Mouse (Mus musculus): Measurements from ENCODE around the gene Hyou1. TPM values are rescaled to one million over a fixed set of nuclear protein-coding genes. Genes with fewer than 3 reads are reported as not detected.
"Not testable (repeated sequence)": the region's sequence is repeated elsewhere in the genome, so short reads cannot be mapped to it uniquely, and the experiment has no call there.

Gene Hyou1
- total and polyA plus RNA-seq, 2 experiments from 2014 or later, result 17.4 to 95.7 TPM

DNA sequence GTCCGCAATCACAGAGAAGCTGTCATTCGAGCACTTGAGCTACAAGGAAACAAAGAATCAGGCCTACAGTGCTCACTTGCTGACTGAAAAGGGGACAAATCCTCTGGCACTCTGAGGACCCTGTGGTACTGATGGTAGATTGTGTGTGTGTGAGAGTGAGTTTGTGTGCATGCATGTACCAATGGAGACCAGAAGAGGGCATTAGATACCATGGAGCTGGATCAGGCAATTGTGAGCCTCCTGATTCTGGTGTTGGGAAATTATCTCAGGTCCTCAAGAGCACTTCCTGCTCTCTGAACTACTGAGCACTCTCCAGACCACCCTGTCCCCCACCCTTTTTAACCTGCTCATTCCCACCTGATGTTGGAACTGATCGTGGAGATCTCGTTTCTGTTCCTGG lies 30.7 kb upstream of the Hyou1 start:
- peak; percentile 36 for TF ChIP-seq CTCF (IDR thresholded peaks at IDR 0.05; ENCODE audit: low read depth)
- ATAC-seq, result no peak
- H3K4me1 ChIP-seq (ENCODE audit: insufficient read depth, low read length), result no peaks in the 10 kb centered on the region
- no peaks in the 10 kb centered on the region for H3K9me3 ChIP-seq (ENCODE audit: low read length)
- no peak overlapping the region for H3K4me2 ChIP-seq (ENCODE audit: low read depth, low read length)
- H3K27me3 ChIP-seq (ENCODE audit: insufficient read depth, low read length), result no peaks in the 10 kb centered on the region
- no peak overlapping the region for H3K9ac ChIP-seq (replicated peaks; ENCODE audit: low read length)
- peaks cover 60% of the 10 kb centered on the region for H3K36me3 ChIP-seq (ENCODE audit: insufficient read depth, low read length)
- WGBS, result 97% methylated on average over 4 of the region's 4 CpGs
- no peak overlapping the region for H3K27ac ChIP-seq
- DNase-seq (ENCODE audit: low spot score), result no peak
- H3K4me3 ChIP-seq (ENCODE audit: low read length), result no peak overlapping the region

- no peak for ATAC-seq
- no peak overlapping the region for H3K9ac ChIP-seq (replicated peaks; ENCODE audit: low read length)
Measured at GRCm38 (mm10) chr9:44351396-44351795, 27.9 kb upstream of the Hyou1 start.

DNA sequence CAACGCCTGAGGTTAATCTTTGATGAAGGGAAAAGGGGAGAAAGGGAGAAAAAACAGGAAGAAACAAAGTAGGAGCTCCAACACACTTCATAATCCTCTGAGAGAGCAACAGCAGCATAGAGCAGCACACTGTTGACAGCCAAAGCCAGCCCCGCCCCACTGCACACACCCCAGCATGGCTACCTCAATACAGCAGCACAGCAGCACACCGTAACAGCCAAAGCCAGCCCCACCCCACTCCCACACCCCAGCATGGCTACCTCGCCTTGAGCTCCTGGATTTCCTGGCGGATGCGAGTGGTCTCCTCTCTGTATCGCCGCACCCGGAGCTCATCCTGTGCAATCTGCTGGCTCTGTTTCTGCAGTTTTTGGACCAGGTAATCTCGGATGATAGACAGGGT lies 27.0 kb upstream of the Hyou1 start:
- TF ChIP-seq CTCF (IDR thresholded peaks at IDR 0.05; ENCODE audit: low read depth), result no peak
- Histone ChIP-seq H3K4me1 (ENCODE audit: insufficient read depth, low read length) (no peaks in the 10 kb centered on the region), H3K4me3 (ENCODE audit: low read length) (no peak overlapping the region), H3K27me3 (ENCODE audit: insufficient read depth, low read length) (no peaks in the 10 kb centered on the region), H3K27ac (no peak overlapping the region), H3K4me2 (ENCODE audit: low read depth, low read length) (no peak overlapping the region), H3K9me3 (ENCODE audit: low read length) (no peaks in the 10 kb centered on the region), H3K9ac (replicated peaks; ENCODE audit: low read length) (no peak overlapping the region), H3K36me3 (ENCODE audit: insufficient read depth, low read length) (peaks cover 83% of the 10 kb centered on the region)
- ATAC-seq (no peak), DNase-seq (ENCODE audit: low spot score) (no peak)
- 92% methylated on average over 10 of the region's 10 CpGs for WGBS

More at GRCm38 (mm10) chr9:44351396-44351795, 27.9 kb upstream of the Hyou1 start:
- Histone ChIP-seq H3K4me3 (ENCODE audit: low read length) (no peak overlapping the region), H3K4me2 (ENCODE audit: low read depth, low read length) (no peak overlapping the region), H3K27ac (no peak overlapping the region), H3K9me3 (ENCODE audit: low read length) (no peaks in the 10 kb centered on the region), H3K27me3 (ENCODE audit: insufficient read depth, low read length) (no peaks in the 10 kb centered on the region), H3K4me1 (ENCODE audit: insufficient read depth, low read length) (no peaks in the 10 kb centered on the region), H3K36me3 (ENCODE audit: insufficient read depth, low read length) (peaks cover 81% of the 10 kb centered on the region)
- DNase-seq (ENCODE audit: low spot score), result no peak
- 91% methylated on average over 4 of the region's 4 CpGs for WGBS
- no peak for TF ChIP-seq CTCF (IDR thresholded peaks at IDR 0.05; ENCODE audit: low read depth)

GRCm38 (mm10) chr9:44353142-44353541 lies 26.1 kb upstream of the Hyou1 start:
- ATAC-seq (no peak), DNase-seq (ENCODE audit: low spot score) (no peak)
- Histone ChIP-seq H3K9ac (replicated peaks; ENCODE audit: low read length) (no peak overlapping the region), H3K9me3 (ENCODE audit: low read length) (no peaks in the 10 kb centered on the region), H3K4me1 (ENCODE audit: insufficient read depth, low read length) (no peaks in the 10 kb centered on the region), H3K36me3 (ENCODE audit: insufficient read depth, low read length) (peaks cover 80% of the 10 kb centered on the region), H3K27me3 (ENCODE audit: insufficient read depth, low read length) (no peaks in the 10 kb centered on the region), H3K4me3 (ENCODE audit: low read length) (no peak overlapping the region), H3K27ac (no peak overlapping the region), H3K4me2 (ENCODE audit: low read depth, low read length) (no peak overlapping the region)
- no peak for TF ChIP-seq CTCF (IDR thresholded peaks at IDR 0.05; ENCODE audit: low read depth)
- WGBS, result 89% methylated on average over 6 of the region's 6 CpGs

DNA sequence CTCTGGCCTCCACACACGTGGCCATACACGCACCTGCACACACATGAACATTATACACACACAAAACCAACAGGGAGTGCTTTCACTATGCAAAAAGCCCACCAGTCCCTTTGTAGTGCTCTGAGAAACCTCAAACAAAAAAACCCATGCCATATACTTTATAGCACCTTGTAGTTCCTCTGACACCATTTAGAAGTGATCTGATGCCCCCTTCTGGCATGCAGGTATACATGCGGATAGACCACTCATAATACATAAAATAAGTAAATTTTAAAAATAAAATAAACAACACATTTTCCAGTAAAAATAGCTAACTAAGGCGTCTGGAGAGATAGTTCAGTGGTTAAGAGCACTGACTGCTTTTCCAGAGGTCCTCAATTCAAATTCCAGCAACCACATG lies 22.1 kb upstream of the Hyou1 start:
- Histone ChIP-seq H3K27ac (no peak overlapping the region), H3K4me3 (ENCODE audit: low read length) (no peak overlapping the region), H3K9me3 (ENCODE audit: low read length) (no peaks in the 10 kb centered on the region), H3K4me2 (ENCODE audit: low read depth, low read length) (no peak overlapping the region), H3K9ac (replicated peaks; ENCODE audit: low read length) (no peak overlapping the region), H3K27me3 (ENCODE audit: insufficient read depth, low read length) (no peaks in the 10 kb centered on the region), H3K36me3 (ENCODE audit: insufficient read depth, low read length) (peaks cover 57% of the 10 kb centered on the region), H3K4me1 (ENCODE audit: insufficient read depth, low read length) (peaks cover 6% of the 10 kb centered on the region; the same call in 1 of the 2 replicates)
- 72% methylated on average over 4 of the region's 4 CpGs for WGBS
- peak; percentile 49 for TF ChIP-seq CTCF (IDR thresholded peaks at IDR 0.05; ENCODE audit: low read depth)
- peak; percentile 48 for DNase-seq (ENCODE audit: low spot score)
- ATAC-seq, result no peak

DNA sequence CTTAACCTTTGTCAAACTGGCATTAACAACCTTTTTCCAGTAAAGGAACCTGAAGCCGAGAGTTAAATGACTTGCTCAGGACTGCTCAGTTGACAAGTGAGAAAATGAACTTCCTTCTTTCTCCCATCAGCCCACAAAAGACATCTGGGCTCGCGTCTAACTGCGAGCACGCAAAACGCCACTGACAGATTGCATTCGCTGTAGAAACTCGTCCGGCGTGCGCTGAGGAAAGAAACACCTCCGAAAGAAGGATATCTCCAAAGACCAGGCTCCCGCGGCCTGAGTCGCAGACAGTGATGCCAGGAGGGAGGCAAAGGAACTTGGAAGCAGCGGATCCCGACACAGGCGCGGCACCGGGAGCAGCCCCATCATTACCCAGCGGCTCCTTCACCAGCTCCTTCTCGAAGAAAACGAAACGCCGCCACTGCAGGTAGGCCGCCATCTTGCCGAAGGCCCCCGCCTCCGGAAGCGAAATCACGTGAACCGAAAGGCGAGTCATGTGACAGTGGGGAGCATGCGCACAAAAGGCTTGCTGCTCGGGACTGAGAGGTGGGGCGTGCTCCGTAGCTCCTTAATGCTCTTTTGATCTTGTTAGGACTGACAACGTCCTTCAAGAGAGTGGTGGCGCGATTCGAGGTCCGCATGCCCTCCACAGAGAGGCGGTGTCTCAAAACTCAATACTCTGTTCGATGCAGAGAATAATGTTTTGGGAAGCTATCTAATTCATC lies 17.9 kb upstream of the Hyou1 start, which contains the start of gene Vps11:
Gene Vps11 (minus strand): TSS at position 481 of the 728 bp plus-strand sequence.
- Histone ChIP-seq H3K27me3 (ENCODE audit: insufficient read depth, low read length) (no peaks in the 10 kb centered on the region), H3K4me2 (ENCODE audit: low read depth, low read length) (peak within 1 kb of the TSS; percentile 74), H3K4me1 (ENCODE audit: insufficient read depth, low read length) (peaks cover 6% of the 10 kb centered on the region; the same call in 1 of the 2 replicates), H3K27ac (peak within 1 kb of the TSS; percentile 67), H3K9me3 (ENCODE audit: low read length) (no peaks in the 10 kb centered on the region), H3K4me3 (ENCODE audit: low read length) (peak within 1 kb of the TSS; percentile 50), H3K36me3 (ENCODE audit: insufficient read depth, low read length) (peaks cover 22% of the 10 kb centered on the region; the same call in 1 of the 2 replicates), H3K9ac (replicated peaks; ENCODE audit: low read length) (peak within 1 kb of the TSS; percentile 53)
- ATAC-seq (peak; percentile 94), DNase-seq (ENCODE audit: low spot score) (peak; percentile 98)
- WGBS, result under 1% methylated on average over 44 of the region's 44 CpGs
- peak; percentile 25; the same call in 1 of the 2 replicates for TF ChIP-seq CTCF (IDR thresholded peaks at IDR 0.05; ENCODE audit: low read depth)

DNA sequence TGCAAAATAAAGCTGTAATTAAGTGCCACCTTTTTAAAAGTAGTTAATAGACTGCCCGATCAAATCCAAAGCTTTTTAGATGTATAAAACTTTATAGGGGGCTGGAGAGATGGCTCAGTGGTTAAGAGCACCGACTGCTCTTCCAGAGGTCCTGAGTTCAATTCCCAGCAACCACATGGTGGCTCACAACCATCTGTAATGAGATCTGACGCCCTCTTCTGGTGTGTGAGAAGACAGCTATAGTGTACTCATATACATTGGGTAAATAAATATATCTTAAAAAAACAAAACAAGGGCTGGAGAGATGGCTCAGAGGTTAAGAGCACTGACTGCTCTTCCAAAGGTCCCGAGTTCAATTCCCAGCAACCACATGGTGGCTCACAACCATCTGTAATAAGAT lies 17.4 kb upstream of the Hyou1 start:
- H3K9me3 ChIP-seq (ENCODE audit: low read length); H3K9ac ChIP-seq (replicated peaks; ENCODE audit: low read length): not testable (repeated sequence)
- WGBS, result 37% methylated on average over 4 of the region's 4 CpGs

More for the DNA sequence above, 17.4 kb upstream of the Hyou1 start:
- not testable (repeated sequence) for DNase-seq (ENCODE audit: low spot score); H3K4me1 ChIP-seq (ENCODE audit: insufficient read depth, low read length); H3K27me3 ChIP-seq (ENCODE audit: insufficient read depth, low read length)
- peak overlapping the region; percentile 50 for H3K4me3 ChIP-seq (ENCODE audit: low read length)
- peak; percentile 49 for ATAC-seq
- H3K4me2 ChIP-seq (ENCODE audit: low read depth, low read length), result peak overlapping the region; percentile 74
- H3K27ac ChIP-seq, result peak overlapping the region; percentile 67; the same call in 1 of the 2 replicates
- peaks cover 18% of the 10 kb centered on the region; the same call in 1 of the 2 replicates for H3K36me3 ChIP-seq (ENCODE audit: insufficient read depth, low read length)
